Mouse (Mus musculus) retina, postnatal 7 days (tissue): ENCODE measurements at regions not wholly inside any gene's neighbourhood (a gene's known extent, or its start where the extent isn't known, plus 50 kb on each side); places are given as distances from the start of the nearest gene placed in this dataset.
"Not testable (repeated sequence)": the region's sequence is repeated elsewhere in the genome, so short reads cannot be mapped to it uniquely, and the experiment has no call there.

ENCODE experiments used
- DNase-seq: peaks from one replicate; pipeline ENCODE4 v3.0.0-alpha.2; 2012; ENCODE audit warnings: low read depth, low spot score

- DNase-seq, result not testable (repeated sequence)
These were observed 193.9 kb upstream of the Kcnmb2 start for GRCm38 (mm10) chr3:31708367-31708766.

- no peak for DNase-seq
These were observed 161.0 kb upstream of the Kcnmb2 start for GRCm38 (mm10) chr3:31741289-31741688.

GRCm38 (mm10) chr3:31755881-31756280 is 146.4 kb upstream of the Kcnmb2 start:
- no peak for DNase-seq

GRCm38 (mm10) chr3:31769193-31769592 is 133.1 kb upstream of the Kcnmb2 start:
- DNase-seq, result no peak

GRCm38 (mm10) chr3:31790342-31790970 is 111.9 kb upstream of the Kcnmb2 start:
- DNase-seq, result peak; percentile 39

GRCm38 (mm10) chr3:31793466-31794040 is 108.8 kb upstream of the Kcnmb2 start:
- no peak for DNase-seq

- no peak for DNase-seq
These were observed 105.7 kb upstream of the Kcnmb2 start for GRCm38 (mm10) chr3:31796621-31797020.

- DNase-seq, result no peak
These were observed 103.1 kb upstream of the Kcnmb2 start for GRCm38 (mm10) chr3:31799192-31799591.

GRCm38 (mm10) chr3:31804038-31804437 is 98.3 kb upstream of the Kcnmb2 start:
- no peak for DNase-seq

GRCm38 (mm10) chr3:31807741-31808140 is 94.6 kb upstream of the Kcnmb2 start:
- no peak for DNase-seq

GRCm38 (mm10) chr3:31809131-31809530 is 93.2 kb upstream of the Kcnmb2 start:
- not testable (repeated sequence) for DNase-seq

- DNase-seq, result no peak
These were observed 91.1 kb upstream of the Kcnmb2 start for GRCm38 (mm10) chr3:31811232-31811631.

- no peak for DNase-seq
These were observed 70.4 kb upstream of the Kcnmb2 start for GRCm38 (mm10) chr3:31831913-31832312.

- no peak for DNase-seq
These were observed 61.1 kb upstream of the Kcnmb2 start for GRCm38 (mm10) chr3:31841253-31841652.

GRCm38 (mm10) chr3:31847087-31847486 is 55.2 kb upstream of the Kcnmb2 start:
- no peak for DNase-seq
